In genomic region chr14:16525137-16525924, GRCm38 (mm10) we compare ENCODE assay signal across 8 mouse cellular contexts.
"Had no signal": no experiment of that assay in that cellular context is flagged by ENCODE, and none has a peak within 500 bp of the region (broad histone marks: within the 10 kb centered on the region; RNA-seq: fewer than 3 reads in every experiment).

No protein-coding gene starts in this region.

- ATAC-seq: midbrain, embryonic 13.5 days had no signal

- H3K27me3 ChIP-seq: limb, embryonic 12.5 days; midbrain, embryonic 13.5 days had no signal

- H3K36me3 ChIP-seq: limb, embryonic 12.5 days; midbrain, embryonic 13.5 days had no signal

- H3K9me3 ChIP-seq: limb, embryonic 12.5 days; midbrain, embryonic 13.5 days had no signal

- DNase-seq: right cerebral cortex, postnatal 4 days; spleen, adult 18-20 months; thymus, adult 18-20 months; thymus, postnatal 14 days had no signal

- H3K4me3 ChIP-seq: layer of hippocampus, adult 2 months; limb, embryonic 12.5 days; midbrain, embryonic 13.5 days had no signal

- H3K9ac ChIP-seq: limb, embryonic 12.5 days; liver, embryonic 14.5 days; midbrain, embryonic 13.5 days had no signal

- H3K4me2 ChIP-seq: limb, embryonic 12.5 days; midbrain, embryonic 13.5 days had no signal

- H3K4me1 ChIP-seq: midbrain, embryonic 13.5 days had no signal

- H3K27ac ChIP-seq: layer of hippocampus, adult 2 months; limb, embryonic 12.5 days; liver, embryonic 14.5 days; midbrain, embryonic 13.5 days had no signal
